Mouse (Mus musculus) left cerebral cortex, postnatal 25 days (tissue): ENCODE data around the gene Lman1l. TPM values are rescaled to one million over a fixed set of nuclear protein-coding genes. Genes with fewer than 3 reads are reported as not detected.

Source experiments
- DNase-seq, 2 experiments: peaks; one replicate each; pipeline ENCODE4 v3.0.0; 2022; ENCODE audit warnings: low spot score in 2 of 2, mixed read lengths in 1 of 2
- intact Hi-C: fragments of 180-260 bp; cut with DNase I; formaldehyde crosslinking; loops from one replicate; pipeline ENCODE4 v1.15.1; 2025
- total RNA-seq, 2 experiments: library from RNA; stranded (reverse); gene quantifications; 2 replicates each; pipeline ENCODE4 v1.2.3; 2021

Lman1l gene
- total RNA-seq, 2 experiments from 2014 or later: not detected

DNA sequence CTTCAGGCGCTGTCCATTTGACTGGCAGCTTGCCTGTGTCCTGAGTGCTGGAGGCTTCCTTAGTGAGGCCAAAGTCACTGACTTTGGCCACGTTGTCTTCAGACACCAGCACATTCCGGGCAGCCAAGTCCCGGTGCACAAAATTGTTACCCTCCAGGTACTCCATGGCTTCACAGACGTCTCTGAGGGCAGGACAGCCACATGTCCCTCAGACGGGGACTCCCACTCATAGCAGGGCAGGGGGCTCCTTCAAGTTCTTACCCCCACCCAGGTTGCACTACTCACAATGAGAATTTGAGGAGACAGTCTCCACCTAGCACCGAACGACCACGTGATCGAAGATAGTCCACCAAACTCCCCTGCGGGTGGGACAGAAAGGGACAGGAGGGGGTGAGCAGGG, 7.3 kb upstream of the Lman1l start:
- no peak for DNase-seq
- intact Hi-C loops: loop anchor here (2.0 kb wide), 1 partner anchor 17 kb away; no protein-coding TSS in a partner anchor

DNA sequence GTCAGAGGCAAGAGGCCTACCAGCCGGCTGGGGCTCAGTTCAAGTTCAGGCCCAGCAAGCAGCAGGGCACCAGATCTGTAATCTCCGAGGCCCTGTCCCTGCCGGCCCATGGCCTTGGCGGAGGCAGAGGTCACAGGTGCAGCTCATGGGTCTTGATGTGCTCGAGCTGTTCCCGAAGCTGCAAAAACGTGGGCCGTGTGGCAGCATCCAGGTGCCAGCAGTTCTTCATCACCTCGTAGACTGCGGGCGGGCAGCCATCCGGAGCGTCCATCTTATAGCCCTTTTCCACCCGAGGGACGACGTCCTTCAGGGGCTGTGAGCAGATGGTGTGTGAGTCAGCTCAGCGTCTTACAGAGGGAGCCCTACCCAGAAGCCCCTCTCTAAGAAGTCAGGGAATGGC, 6.6 kb upstream of the Lman1l start:
- intact Hi-C loops: no loop called here
- DNase-seq: no peak

DNA sequence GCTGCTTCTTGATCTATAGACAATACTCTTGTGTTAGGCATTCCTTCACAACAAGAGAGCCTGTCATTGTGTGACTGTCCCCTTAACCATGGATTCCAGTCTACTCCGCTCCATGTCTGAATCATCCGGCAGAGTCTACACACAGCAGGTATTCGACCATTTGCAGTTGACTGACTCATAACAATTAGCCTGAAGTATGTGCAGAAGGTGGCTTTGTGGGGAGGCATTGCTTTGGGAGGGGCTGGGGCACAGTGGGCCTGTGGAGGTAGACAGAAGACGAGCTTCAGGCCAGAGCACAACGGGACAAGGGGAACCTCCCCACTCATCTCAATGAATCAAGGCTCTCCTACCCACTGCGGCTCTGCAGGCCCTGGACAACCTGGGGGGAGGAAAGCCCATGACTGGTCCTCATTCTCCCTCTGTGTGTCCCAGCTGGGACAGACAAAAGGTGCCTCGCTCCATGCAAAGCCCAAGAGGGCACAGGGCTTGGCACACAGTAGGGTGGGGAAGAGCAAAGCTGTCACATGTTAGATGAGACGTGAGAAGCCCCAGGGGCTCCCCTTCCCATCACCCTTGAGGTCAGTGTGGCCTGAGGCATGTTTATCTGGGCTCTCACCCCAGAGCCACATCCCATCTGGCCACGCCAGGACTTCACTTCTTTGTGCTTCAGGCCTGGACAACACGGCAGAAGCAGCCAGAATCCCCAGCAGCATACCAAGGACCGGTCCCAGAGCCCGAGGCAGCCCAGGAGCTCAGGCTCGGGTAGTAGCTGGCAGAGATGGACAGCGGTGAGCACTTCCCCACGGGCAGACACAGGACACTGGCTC, 5.3 kb upstream of the Lman1l start:
- intact Hi-C loops: no loop called here
- no peak for DNase-seq

DNA sequence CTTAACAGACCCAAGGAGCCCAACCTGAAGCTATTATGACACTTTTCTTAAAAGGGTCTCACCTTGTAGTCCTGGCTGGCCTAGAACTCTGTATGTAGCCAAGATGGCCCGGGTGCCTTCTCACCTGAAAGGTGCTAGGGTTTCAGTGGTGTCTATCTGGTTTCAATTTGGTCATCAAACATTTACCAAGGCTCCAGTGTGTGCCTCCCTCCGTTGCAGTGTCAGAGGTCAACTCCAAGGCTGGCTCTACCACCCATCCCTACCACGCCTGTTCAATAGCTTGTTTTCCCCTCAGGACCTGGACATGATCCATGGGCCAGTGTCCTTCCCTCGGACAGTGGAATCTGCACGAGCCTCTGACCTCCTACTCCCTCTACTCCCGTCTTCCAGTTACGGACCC, 3.7 kb upstream of the Lman1l start:
- no peak for DNase-seq
- intact Hi-C loops: no loop called here

DNA sequence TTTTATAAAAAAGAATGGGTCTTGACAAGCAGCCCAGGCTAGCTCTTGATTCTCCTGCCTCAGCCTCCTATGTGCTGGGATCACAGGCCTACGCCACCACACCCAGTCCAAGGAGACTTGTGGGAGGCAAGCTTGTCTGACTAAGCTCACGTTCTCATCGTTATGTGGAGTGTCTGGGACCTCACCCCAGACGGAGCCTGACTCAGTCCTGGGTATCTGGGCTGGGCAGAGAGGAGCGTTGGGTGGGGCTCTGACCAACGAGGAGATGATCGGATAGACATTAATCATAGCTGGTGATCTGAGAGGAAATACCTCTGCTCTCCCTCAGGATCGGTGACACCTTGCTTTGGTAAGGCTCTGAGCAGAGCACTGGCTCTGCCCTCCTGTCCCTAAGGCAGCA, 1.7 kb downstream of the Lman1l start:
- DNase-seq: no peak
- intact Hi-C loops: no loop called here

DNA sequence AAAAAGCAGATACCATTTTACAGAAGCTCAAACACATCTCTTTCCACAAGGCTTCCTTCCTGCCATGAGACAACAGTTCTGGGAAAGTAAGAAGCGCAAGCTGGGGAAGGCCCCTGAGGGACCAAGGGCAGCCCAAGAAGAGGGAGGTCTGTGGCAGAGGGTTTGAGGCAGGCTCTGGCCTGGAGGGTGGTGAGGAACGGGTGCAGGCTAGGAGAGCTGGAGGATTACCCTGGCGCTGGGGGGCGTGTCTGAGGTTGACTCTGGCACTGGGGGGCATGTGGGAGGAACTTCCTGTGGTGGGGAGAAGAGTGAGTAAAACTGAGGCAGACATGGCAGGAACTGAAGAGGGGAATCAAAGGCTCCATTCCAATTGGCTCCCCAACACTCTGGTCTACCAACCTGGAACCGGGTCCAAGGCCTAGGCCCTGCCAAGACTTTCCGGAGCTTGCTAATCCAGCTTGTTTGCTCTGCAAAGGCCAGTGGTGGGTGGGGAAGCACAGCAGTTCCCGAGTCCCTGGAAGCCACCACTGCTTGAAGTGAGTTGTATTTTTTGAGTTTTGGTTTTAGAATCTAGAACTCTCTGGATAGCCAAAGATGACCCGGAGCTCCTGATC, 2.9 kb downstream of the Lman1l start:
- DNase-seq: no peak
- intact Hi-C loops: no loop called here

DNA sequence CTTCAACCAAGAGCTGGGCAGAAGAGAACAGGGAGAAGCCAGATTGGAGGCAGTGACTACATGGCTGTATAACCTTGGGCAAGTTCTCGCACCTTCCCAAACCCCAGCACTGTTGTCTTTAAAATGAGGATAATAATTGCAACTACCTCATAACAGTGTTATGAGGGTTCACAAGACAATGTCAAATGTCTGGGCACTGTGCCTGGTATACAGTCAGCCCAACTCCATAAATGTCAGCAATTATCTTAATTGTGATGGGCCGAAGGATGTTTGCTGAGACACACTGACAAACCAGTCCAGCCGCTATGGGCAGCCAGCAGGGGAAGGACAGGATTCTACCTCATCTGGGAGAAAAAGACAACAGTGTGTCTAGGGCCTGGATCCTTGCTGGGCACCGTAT, 5.8 kb downstream of the Lman1l start:
- intact Hi-C loops: no loop called here
- DNase-seq: no peak

DNA sequence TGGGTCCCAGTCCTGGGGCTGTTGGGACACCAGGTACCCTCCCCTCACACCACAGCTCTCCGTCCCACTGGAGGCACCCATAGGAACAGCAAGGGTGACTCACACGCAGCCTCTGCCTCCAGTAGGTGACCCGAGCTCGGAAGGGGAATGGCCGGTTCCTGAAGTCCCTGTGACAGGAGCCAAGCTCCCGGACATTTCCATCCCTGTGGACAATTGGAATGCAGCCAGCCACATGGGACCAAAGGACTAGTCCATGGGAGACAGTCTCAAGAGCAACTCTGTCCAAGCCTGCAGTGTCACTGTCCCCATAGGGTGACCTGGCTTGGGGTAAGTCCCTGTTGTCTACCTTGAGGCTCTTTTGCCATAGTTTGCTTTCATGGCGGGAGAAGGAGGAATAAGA, 6.6 kb downstream of the Lman1l start:
- DNase-seq: no peak
- intact Hi-C loops: no loop called here

DNA sequence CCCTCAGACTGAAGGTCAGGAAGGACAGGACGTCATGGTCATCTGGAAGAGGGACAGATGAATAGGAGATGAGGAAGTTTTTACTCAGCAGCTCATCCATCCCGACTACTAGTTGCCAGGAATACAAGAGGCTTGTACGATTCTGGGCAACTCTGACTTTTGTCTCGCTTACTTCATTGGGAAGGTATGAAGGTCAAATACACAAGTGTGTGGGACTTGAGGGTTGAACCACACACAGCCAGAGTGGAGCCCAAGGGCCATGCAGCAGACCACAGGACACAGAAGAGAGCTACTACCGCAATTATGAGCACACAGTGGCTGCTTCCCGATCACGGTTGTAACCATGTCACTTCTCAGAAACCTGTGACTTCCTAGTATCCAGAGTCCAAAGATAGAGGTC, 8.0 kb downstream of the Lman1l start:
- DNase-seq: no peak
- intact Hi-C loops: no loop called here

DNA sequence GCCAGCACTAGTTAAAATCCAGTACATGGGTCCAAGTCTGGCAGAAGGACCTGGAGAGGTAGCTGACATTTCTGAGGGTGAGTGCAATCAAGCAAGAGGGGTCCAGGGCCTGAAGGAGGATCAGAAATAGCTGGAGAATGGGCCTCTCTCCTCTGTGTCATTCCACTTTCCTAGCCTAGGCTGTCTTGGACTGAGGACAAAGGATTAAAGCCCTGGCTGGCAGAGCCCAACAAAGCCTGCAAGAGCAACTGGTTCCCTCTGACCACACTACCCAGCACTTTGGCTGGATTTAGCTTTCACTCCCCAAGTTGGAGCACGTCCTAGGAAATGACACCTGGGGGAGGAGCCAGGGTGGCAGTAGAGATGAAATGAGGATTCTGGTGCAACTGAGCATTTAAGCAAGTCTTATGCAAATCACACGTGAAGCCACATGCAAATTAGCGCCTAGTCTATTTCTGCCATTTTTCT, 10.2 kb downstream of the Lman1l start:
- DNase-seq: peak in 1 of 2 experiments; percentile 68

DNA sequence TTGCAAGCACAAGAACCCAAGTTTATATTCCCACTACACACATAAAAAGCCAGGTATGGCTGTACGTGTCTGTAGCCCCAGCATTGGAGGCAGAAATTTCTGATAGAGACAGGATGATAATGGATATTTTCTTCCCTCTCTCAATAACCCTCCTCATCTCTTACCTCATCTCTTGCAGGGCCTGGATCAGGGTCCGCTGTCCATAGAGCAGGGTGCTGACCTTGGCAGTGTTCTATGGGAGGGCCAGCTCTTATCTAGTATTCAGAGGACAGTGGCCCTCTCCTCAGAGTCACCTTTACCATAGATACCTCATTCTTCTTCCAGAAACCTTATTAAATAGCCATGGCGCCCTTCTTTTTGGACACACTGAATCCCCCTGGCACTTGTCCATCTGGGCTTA, 10.8 kb downstream of the Lman1l start:
- no peak for DNase-seq
- intact Hi-C loops: no loop called here

More for the DNA sequence above, 10.2 kb downstream of the Lman1l start:
- intact Hi-C loops: no loop called here

DNA sequence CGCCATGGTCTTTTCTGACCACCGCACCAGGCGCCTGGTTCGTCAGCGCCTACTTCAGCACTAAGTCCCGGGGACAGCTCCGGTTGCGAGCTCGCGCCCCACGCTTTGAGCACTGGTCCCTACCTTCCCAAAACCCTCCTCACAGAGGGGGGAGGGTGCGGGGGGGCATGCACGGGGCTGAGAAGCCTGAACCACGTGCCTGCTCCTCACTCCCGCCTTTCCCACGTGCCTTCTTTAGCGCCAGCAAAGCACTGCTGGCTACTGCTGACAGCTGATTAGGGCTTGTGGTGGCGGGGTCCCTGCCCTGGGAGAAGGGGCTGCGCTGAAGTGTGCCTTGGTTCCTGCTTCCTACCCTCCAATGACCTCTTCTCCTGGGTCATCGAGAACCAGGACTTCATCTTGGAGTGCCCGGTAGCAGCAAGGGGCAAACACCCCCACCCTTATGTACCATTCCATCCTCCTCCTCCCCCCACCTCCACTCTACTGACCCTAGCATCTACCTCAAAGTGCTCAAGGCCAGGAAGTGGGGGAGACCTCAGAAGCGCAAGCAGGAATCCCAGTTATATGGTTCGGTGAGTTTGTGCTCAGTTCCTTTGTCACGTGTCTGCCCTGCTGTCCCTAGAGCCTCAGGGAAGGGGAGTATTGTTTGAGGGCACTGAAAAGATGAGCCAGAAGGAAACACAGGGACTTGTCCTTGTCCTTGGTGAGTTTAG, 14.3 kb downstream of the Lman1l start, which contains the start of gene Cplx3:
Gene Cplx3 (minus strand): TSS at position 143 of the 713 bp plus-strand sequence.
- no peak for DNase-seq
- intact Hi-C loops: no loop called here

DNA sequence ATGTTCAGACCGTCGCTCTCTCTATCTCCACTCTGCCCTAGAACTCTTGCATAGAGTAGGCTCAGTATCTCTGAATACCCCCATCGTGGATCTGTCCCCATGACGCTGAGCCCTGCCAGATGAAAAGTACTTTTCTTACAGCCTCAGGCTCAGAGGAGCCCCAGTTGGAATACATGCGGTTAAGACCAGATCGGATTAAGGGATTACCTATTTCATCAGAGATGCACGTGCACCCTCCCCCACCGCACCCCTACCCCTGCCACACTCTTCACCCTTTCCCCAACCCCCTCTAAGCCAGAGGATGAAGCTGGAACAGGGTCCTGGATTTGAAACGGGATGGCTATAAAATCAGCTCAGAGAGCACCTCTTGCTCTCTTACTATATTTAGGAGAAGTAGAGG, 15.1 kb downstream of the Lman1l start:
- intact Hi-C loops: no loop called here
- no peak for DNase-seq

DNA sequence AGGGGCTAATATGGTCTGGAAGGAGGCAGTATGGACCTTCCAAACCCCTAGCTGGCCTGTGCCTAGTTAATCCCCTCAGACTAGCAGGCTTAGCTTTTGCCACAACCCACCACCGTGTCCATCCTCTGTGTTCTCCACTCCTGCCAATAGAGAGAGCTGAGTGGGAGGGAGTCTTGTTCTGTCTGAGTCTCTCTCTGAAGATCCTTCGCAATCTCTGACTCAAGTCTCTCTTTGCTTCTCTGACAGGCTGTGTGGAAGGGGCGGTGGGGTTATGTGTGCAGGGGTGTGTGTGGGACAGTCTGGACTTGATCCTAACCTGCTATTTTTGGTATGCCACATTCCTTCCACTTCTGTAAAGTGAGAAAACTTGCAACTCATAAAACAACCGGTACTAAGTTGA, 15.7 kb downstream of the Lman1l start:
- peak in 1 of 2 experiments; percentile 73 for DNase-seq
- intact Hi-C loops: no loop called here

DNA sequence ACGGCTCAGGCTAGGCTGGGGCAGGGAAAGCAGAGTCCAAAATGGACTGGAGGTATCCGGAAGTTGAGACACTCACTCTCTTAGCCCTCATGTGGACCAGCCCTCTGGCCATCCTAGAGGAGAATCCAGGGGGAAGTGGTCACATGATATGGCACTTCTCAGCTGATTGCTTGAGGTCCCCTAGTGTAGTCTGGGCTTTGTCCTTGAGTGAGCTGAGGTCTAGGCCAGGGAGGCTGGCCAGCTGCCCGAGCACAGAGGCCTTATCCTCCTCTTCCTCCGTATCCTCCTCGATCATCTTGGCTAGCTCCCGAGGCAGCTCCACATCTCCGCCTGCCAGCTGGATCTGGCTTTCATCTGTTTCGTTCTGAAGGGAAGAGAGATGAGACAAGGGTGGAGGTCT, 18.5 kb downstream of the Lman1l start:
- intact Hi-C loops: no loop called here
- no peak for DNase-seq

DNA sequence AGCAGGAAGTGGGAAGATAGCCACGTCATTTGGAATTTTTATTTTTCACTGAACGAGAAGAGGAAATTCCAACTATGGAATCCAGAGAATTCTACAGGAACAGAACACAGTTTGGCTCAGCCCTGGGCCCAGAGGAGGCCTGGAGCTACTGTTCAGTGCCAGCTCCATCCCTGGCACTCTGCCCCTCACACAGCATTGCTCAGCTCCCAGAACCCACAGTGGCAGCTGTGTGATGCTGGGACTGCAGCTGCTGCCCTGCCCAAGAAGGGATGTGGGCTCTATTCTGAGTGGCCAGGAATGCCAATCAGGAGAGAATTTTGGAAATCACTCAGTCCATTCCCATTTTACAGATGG, 19.2 kb downstream of the Lman1l start:
- peak; percentile 46 to 81 for DNase-seq
- intact Hi-C loops: no loop called here

DNA sequence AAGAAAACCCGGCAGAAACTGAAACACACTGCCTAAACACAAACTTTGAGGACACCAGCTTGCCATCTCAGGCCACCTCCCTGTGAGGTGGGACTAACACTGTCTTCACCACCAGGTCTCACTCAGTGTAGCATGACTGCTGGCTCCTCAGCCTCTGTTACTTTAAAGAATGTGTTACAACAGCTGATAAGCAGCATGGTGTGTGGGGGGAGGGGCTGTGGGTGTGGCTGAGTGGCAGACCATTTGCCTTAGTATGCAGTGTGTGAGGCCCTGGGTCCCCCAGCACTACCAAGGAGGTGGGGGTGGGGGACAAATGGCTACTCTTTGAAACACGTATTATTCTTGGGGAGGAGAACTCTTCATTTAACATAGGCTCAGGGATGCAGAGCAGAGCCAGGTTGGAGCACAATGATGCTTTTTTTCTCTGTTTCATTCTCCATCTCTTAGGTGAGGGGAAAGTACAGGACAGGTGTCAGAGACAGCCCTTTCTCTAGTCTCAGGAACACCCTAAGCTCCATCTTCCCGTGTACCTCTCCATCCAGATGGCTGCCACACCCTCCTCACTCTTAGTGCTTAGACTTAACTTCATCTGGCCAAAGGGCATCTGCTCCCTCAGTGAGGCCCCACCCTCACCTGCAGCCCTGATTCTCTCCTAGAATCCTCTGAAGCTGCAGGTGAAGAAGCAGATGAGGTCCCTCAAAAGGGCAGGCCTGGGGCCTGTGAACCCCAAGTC, 19.8 kb downstream of the Lman1l start:
- intact Hi-C loops: no loop called here
- no peak for DNase-seq

DNA sequence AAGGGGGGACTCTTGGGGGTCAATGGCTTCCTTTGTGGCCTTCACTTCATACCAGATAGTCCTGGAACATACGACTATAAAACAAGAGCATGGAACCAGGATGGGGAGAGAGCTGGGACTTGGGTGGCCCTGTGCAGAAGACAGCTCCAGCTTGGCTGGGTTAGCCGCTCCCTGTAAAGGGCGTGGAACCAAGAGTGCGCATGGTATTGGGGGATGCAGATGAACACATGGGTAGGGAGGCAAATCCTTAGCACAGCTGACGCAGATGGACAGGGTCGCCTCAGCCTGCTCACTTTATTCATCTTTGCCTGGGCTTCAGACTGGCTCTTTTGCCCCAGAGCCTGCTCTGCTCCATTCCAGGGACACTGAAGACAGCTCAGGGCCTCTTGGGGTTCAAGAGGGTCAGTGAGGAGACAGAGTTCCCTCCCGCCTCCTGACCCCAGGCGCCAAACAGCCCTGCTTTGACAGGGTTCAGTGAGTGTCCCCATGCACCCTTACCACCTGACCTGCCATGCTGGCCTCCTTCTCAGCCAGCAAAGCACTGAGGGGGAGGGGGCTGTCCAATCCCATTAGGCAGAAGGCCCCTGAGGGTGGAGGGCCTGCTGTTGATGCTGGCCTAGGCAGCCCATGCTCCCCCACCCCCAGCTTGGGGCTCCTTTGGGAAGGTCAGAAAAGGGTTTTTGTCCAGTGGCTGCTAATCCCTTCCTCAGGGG, 21.6 kb downstream of the Lman1l start:
- DNase-seq: no peak
- intact Hi-C loops: no loop called here

DNA sequence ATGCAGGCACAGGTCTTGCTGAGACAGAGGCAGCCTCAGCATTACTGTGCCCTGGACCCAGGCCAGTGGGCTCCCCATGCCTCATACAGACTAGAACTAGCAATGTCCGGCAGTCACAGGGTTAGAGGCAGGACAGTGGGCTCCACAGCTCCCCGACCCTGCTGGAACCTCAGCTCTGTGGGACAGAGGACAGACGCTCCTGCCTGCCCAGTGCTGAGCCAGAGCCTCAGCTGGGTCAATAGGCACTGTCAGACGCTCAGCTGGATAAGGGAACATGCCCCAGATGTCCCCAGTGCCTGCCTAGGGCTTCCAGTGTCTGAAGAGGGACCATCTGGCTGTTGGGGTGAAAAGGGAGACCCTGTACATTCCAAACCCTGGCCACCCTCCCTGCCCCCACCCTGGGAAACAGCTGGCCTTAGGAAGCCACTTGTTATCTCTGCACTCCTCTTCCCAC, 22.6 kb downstream of the Lman1l start:
- no peak for DNase-seq
- intact Hi-C loops: no loop called here
